Mouse (Mus musculus) left cerebral cortex, adult 8-10 months (tissue): ENCODE data around the gene Snx13. TPM values are rescaled to one million over a fixed set of nuclear protein-coding genes. Genes with fewer than 3 reads are reported as not detected.
A peak's percentile ranks its signal among the peaks of the same experiment; 100 is the strongest.

ENCODE experiments used
- DNase-seq, 2 experiments: peaks; one replicate each; pipeline ENCODE4 v3.0.0; 2022; ENCODE audit warnings: low spot score in 2 of 2
- total RNA-seq, 4 experiments: library from RNA; stranded (reverse); gene quantifications; 2 replicates each; pipeline ENCODE4 v1.2.4; 2022

Gene Snx13
- total RNA-seq, 4 experiments from 2014 or later: 58.0 to 70.9 (median 62.4) TPM

DNA sequence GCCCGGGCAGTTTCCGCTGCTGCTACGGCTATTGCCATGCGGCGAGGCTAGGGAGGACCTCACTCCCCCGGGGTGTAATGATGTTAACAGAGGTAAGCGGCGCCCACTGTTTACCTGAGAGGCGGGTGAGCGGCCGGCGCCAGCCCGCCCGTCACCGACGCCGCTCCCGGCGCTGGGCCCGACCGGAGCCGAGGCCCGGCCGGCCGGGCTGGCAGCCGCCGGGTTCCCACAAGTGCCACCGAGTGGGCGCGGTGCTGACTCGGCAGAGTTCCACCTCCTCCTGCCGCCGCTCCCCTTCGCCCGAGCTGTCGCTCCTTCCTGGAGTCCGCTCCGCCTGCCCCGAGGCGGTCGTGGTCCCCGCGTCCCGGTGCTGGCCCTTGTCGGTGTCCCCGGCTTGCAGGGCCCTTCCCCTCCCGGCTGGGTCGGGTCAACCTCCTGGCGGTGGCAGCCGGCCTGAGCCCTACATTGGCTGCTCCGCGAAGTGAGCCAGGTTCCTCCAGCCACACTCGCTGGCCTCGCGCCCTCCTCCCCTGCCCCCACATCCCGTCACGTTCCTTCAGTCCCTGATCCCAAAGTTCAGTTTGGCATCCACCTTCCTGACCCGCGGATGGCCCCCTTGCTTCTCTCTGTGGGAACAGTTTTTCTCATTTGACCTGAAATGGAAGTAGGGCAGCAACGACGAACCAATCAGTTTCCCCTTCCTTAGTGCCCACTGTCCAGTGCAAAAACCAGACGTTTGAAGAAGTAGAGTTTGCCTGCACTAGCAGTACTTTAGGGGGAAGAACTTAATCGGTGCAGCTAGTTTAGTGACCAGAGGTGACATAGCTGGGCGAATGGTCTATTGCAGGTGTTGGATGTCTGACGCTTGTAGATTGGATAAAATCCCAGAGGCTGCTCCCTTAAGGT is 587 bp downstream of the Snx13 start:
- DNase-seq: peak; percentile 38 to 45

DNA sequence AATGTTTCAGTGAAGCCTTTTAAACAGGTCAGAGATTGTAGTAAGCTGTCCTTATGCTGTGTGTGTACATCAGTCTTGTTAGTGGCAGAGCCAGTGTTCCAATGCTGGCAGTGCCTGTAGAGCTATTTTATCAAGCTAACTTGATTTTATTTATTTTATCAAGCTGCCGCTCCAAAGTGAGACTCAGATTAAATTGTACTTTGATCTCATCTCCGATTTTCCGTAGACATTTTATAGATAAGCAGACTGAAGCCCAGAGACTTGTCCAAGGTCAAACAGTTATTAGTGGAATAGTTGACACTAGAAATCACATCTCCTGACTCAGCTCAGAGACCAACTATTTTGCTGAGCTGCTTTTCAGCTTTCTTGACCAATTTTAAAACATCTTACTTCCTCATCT is 1.9 kb downstream of the Snx13 start:
- no peak for DNase-seq

DNA sequence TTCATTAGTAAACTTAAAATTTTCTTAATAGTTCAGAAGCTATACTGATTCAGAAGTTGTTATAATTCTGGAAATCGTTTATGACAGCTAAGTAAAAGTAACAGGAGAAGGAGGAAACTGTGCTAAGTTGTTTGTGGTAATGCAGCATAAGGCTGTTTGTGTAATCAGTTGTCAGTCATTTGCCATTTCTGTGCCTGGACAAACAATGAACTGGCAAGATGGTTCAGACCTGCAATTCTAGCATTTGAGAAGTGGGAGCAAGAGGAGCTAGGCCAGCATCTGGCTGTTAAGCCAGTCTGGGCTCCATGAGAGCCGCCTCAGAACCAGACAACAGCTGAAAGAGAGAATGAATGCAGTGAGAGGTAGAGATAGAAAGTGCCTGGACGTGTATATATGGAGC is 3.5 kb downstream of the Snx13 start:
- no peak for DNase-seq

DNA sequence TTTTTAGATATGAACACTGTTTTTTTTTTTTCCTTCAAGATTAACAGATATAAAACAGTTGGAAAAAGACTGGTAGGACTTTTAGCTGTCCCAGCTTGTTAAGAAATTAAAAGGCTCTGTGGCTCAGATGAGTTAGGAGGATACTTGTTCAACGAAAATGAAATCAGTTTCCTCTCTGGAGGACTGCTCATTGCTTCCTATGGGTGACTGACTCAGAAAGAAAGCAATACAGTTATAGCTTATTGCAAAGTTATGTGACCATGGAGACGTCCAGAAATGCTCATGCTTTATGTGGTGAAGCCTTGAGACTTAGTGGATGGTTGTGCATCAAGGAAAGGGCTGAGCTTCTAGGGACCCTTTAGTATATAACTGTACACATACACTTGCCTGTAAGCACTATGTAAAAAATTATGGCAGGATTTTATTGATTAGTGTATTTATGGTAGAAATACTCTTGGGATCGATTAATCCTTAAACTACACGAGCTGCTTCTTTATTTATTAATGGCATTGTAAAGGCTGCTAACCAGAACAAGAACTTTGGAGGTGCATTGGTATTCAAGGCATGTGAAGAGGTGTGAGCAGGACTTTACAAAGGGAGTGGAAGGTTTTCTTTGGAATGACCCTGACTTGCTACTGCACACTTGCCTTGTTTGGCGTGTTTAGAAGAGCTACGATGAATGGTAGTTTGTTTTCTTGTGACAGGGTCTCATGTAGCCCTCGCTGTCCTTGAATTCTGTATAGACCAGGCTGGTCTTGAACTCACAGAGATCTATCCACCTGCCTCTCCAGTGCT is 4.2 kb downstream of the Snx13 start:
- DNase-seq: no peak

DNA sequence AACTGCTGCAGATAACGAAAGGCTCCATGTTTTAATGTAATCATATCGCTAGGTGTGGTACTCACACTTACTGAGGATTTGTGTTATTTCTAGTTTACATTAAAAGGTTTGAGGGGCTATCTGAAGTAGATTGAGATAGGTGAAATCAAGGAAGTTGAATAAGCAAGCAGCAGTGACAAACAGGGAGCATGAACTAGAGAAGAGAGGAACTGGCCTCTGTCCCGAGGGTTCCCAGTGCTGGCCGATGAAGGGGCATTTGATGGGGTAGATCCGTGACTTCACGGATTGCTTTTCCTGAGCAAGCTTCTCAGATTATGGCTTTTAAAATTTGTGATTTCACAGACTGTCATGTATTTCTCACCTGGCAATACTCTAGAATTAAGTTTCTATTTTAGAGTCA is 7.4 kb downstream of the Snx13 start:
- no peak for DNase-seq

DNA sequence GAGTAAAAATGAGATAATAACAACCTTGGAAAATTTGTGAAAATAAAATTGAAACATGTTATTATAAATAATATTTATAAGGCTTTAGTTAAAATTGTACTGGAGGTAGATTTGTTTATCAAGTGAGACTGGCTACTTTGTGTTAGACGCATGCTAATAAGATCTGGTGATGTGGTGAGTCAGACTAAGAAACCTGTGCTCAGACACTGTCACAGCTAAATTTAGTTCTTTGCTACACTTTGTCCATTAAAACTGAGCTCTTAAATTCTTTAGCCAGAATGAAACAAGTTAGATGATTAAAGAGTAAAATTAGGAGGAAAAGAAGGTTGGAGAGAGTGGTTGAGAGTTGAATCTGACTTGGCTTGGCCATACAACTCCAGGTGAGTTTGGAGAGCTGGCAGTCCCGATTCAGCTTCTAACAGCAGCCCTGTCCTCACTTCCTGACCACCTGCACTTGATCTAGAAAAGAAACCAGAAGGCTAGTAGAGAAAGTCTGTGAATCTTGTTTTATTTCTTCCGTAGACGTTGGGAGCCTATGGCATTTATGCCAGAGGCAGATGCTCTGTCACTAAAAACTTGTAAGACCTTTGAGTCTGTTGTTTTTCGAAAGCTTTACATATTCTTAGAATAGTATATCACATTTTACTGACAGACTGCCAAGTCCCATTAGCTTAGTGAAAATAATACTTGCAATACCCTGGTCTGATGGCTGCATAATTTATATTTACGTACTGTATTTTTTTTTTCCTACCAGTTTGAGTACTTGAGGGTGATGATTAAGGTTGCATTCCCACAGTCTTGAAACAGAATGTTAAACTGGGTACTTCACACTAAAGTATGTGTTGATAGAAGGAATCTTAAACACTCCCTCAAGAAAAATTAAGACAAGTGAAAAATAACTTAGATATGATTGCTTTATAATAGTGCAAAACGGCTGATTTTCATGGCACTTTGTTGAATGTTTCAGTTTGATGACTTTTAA is 8.4 kb downstream of the Snx13 start:
- DNase-seq: no peak

DNA sequence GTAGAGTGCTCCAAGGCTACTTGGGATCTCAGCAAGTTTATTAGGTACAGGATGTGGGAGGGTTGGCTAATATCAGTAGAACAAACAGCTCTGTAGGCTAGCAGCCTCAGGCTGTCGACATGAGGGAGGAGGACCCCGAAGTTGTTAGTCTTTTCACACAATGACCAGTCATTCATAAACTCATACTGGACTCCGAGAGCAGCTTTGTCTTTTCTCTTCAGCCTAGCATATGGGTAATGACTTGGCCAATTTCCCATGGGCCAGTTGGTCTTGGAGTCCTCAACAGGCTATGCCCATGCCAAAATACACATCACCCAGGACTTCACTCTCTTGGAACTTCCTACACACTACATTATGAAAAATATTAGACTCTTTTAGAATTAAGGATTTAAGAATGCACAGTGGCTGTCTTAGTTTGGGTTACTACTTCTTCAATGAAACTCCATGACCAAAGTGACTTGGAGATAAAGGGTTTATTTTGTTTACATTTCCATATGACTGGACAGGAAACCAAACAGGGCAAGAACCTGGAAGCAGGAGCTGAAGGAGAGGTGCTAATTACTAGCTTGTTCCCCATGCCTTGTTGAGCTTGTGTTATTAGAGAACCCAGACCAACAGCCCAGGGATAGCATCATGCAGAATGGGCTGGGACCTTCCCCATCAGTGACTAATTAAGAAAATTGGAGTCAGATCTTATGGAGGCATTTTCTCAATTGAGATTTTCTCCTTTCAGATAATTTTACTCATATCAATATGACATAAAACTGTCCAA is 16.9 kb downstream of the Snx13 start:
- DNase-seq: no peak

DNA sequence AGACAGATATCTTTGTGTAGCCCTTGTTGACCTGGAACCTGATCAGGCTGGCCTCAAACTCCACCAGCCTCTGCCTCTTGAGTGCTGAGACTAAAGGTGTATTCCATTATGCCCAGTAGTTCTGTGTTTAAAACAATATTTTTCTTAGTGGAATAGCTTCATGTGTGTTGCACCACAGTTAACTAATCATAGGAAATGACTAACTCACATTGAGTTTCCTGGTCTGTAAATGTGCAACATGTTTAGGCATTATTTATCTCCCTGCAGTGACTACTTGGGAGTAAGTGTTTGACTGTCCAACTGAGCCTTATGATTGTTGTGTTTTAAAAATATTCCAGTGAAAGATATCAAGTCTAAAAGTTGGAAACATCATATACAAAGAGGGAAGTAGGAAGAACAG is 20.6 kb downstream of the Snx13 start:
- DNase-seq: no peak

DNA sequence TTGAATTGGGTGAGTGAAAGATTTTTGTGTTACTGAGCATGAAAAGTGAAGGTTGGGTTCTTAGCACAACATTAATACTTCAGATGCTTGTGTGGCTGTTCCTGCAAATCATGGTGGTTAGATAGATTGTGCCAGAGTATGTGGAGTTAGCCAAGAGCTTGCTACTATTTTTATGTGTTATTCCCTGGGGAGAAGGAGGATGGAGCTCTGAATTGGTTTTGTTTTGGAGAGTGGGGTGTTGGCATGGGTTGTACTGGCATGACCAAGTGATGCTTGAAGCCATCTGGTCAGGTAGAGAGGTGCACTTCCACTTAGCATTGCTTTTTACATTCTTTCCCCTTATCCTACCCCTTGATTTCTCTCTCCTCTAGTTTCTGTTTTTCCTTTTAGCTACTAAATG is 24.4 kb downstream of the Snx13 start:
- DNase-seq: no peak

DNA sequence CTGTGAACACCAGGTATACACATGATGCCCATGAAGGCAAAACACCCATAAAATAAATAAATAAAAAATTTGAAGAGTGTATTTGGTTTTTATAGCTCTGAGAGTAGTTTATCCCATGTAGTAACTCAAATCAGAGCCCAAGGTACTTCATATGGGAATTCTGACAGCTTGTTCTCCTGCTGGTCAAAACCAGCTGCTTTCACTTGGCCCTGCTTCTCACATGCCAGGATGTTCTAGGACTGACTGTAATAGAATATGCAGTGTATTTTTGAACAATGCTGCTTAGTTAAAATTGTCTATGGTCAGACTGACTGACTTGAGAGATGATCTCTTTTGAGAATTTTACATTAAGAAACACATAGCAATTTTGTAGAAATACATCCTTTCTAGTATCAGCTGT is 25.2 kb downstream of the Snx13 start:
- DNase-seq: no peak

DNA sequence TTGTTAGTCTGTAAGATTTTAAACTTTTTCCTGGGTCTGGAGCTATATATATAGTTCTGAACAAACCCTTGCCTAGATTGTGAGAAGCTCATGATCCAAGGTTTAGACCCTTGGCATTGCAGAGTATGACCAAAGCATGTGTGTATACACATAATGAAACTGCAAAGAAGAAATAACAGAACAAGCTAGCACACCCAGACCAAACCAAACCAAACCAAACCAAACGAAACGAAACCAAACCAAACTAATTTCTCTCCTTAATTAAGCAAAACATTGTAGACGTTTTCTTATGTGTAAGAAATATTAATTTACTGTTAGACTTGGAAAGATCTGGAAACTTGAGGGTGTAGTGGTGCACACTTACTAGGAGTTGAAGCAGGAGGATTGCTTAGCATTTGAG is 29.0 kb downstream of the Snx13 start:
- no peak for DNase-seq

DNA sequence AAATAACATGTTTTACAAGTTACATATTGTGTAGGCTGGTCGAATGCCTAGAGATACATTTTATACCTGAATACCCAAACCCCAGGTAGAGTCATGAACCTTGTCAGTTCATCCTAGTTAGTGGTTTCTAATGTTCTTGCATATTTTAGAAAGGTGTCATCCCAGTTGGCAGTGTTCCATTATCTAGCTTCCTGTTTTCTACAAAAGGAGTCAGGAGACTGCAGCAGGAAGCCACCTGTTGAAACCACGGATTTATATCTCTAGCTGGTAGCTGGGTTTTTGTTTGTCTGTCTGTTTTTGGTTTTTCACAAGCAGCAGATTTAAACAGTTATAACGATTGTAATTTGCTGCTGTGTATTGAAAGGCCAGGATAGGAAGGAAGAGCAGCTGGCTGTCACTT is 76.6 kb downstream of the Snx13 start:
- no peak for DNase-seq

DNA sequence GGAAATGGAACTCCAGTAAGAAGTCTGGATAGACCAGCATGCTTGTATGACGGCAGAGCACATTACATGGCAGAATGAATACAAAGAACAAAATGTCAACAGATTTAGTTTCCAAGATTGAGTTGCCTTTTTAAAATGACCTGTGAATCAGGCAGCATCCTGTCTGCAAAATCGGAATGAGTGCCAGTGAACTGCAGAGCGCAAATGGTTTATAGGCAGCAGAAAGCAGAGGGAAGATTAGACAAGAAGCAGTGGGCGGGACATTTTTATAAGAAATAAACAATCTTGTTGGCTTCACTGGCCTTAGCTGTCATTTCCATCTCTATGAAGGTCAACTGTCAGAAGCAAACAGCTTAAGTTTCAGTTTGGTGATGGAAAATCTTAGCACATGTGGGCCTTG is 106.2 kb downstream of the Snx13 start:
- DNase-seq: no peak

DNA sequence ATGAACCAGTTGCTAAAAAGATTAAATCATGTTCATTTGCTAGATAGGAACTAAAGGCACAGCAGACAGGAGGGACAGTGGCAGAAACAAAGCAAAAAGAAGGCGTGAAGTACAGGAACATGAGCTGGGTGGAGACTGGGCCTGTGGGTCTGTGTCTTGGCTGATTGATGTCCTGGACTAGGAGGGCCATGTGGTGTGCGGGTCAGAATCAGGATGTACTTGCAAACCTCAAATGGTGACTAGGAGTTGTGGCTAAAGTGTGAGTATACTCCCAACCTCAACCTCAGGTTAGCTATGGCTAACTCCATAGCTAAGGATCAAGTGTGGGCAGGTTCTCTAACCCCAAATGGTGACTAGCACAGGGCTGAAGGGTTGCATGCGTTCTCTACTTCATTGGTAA is 107.2 kb downstream of the Snx13 start:
- DNase-seq: no peak

DNA sequence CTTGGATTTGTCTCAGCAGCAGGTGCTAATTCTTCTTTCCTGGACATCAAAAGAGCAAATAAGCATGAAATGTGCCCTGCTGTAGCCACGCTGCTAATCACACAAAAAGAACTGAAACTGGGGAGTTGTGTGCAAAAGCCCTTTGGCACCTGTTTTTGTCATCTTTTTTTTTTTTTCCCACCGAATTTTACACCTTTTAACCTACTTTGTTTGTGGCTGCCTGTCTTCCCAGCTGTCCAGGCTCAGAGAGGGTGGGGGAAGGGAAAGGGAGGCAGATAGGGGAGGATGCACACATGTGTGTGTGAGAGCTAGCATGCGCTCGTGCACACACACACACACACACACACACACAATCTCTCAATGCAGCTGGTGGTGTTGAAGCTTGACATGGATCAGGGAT is 110.3 kb downstream of the Snx13 start:
- no peak for DNase-seq

DNA sequence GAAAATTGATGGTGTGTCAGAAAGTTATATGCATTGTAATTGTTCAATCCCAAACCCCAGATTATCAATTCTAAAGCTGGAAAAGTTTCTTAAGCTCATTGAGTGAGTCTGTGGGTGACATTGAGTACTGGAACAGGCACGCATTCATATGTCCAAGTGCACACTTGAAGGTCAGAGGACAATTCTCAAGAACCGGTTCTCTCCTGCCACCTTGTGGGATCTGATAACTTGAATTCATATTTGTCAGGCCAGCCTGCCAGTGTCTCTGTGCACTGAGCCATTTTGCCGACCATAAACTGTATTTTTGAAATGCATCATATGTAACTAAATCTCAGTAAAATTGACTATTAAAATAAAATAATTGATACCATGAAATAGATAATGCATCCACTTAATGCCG is 114.7 kb downstream of the Snx13 start:
- DNase-seq: no peak

DNA sequence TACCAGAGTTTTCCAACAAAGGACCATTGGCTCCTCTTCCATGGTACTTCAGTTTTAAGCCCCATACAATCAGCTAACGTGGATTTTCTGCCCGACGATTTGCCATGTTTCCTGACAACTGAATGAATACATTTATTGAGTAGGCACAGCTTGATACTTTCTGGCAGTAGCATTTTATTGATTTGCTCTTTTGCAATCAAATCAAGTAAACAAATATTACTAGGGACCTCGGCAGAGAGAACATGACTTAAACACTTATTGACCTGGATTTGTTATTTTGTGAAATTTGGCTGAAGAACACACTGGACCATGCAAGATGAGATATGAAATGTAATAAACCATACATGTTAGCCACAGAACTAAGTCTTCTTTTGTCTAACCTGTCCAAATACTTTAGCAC is 123.3 kb downstream of the Snx13 start:
- no peak for DNase-seq

DNA sequence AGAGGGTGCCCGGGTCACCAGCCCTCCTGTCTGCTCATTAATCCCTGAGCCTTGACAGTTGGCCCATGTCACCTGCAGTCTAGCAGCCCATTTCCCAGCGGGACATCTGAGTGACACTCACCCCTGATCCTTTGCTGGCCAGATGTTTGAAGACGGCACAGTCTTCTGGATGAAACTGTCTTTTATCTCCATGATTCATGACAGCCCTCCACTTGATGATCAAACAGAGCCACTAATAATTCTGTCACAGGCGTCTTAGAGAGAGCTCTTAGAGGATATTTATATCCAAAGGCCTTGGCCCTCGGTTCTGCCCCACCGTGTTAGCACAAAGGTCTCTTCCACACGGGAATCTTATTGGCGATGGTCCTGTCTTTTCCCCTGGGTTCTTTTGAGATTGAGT is 129.0 kb downstream of the Snx13 start:
- no peak for DNase-seq

DNA sequence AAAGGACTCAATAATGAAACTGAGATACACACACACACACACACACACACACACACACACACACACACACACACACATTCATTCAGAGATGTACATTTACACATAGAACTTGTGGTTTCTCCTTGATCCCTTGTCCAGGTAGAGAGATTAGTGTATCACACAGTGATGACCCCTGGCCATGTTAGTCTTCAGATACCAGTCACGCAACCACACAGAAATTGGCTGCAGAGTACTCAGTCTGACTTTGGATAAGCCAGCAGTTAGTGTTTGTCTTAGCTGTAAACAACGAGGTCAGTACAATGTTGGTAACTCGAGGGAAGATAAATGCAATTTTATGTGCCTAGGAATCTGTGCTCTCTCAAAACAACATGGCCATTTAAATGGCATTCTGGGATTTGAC is 129.6 kb downstream of the Snx13 start:
- no peak for DNase-seq

DNA sequence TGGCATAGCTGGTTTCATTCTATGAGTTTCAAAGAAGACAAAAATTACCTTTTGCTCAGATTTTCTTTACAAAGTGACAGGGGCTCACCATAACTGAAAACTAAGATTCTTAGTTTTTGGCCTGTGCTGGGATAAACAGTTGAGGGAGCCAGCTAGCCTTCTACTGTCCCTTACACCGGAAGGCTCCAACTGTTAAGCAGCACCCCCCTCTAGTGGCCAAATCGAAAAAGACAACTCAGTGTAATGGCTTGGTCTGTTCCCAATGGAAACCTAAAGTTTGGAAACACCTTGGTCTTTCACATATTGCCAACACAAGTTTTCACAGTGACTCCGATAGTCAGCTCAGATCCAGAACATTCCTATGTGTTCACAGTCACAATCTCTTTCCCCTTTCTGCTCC is 135.7 kb downstream of the Snx13 start:
- DNase-seq: peak; percentile 37 to 73

DNA sequence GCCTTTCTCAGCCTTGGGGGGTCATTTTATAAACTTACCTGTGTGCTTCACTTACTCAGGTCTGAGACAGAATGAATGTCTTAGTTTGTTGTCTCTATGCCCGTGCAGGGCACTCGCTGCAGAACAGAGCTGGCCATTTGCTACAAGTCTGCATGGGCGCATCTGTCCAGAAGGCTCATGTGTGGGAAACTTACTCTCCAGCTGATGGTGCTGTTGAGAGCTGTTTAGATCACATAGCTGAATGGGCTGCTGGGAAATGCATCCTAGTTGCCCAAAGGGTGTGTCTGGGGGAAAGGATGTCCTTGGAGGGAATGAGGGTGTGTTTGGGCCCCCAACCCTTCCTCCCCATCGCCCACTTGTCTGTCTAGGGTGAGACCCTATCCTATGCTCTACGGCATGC is 137.3 kb downstream of the Snx13 start:
- DNase-seq: no peak
